Mouse (Mus musculus) heart, postnatal 0 days (tissue): Measurements from ENCODE around the gene Tbc1d24.

Experiments used
- CTCF ChIP-seq: IDR thresholded peaks from 2 replicates; pipeline ENCODE4 v1.5.1; 2016; ENCODE audit warnings: antibody characterized with exemption, control low read depth, low read depth
- EP300 ChIP-seq: IDR thresholded peaks from 2 replicates; pipeline ENCODE4 v1.6.1; 2016; ENCODE audit warnings: antibody characterized with exemption, low read depth

GRCm38 (mm10) chr17:24139968-24140367 is 65.4 kb downstream of the Tbc1d24 start:
- no peak for TF ChIP-seq CTCF
- no peak for TF ChIP-seq EP300
